ENCODE assay signal across 9 mouse cellular contexts in genomic region chr9:45118552-45118951, GRCm38 (mm10). TPM values are rescaled to one million over a fixed set of nuclear protein-coding genes. Genes with fewer than 3 reads are reported as not detected.
A peak's percentile ranks its signal among the peaks of the same experiment; 100 is the strongest.
DNase-seq lines count a peak whose midpoint lies in the region; ATAC-seq and TF ChIP-seq lines count a peak whose summit lies in the region.
"Had no signal": no experiment of that assay in that cellular context is flagged by ENCODE, and none has a peak within 500 bp of the region (broad histone marks: within the 10 kb centered on the region; RNA-seq: fewer than 3 reads in every experiment).

No protein-coding gene starts in this region.

- H3K4me1 ChIP-seq in heart, postnatal 0 days (ENCODE audit: control insufficient read depth, insufficient read depth) = 0 out of 2 replicates have a peak, but pooled peaks cover 7% of the 10 kb centered on the region
- H3K4me1 ChIP-seq in hindbrain, embryonic 10.5 days (replicated peaks) = peaks cover 31% of the 10 kb centered on the region
- peaks cover 36% of the 10 kb centered on the region for H3K4me1 ChIP-seq in midbrain, embryonic 13.5 days (replicated peaks)

- TF ChIP-seq CTCF in heart, postnatal 0 days (IDR thresholded peaks at IDR 0.05; ENCODE audit: low read depth) = no peak

- peak overlapping the region; percentile 63 for H3K4me2 ChIP-seq in heart, postnatal 0 days (ENCODE audit: low read depth, low read length)
- H3K4me2 ChIP-seq in midbrain, embryonic 13.5 days (replicated peaks) = peak overlapping the region; percentile 75

- peaks cover 7% of the 10 kb centered on the region; the same call in 1 of the 2 replicates for H3K27me3 ChIP-seq in heart, postnatal 0 days (ENCODE audit: control insufficient read depth, insufficient read depth, low read length)
- H3K27me3 ChIP-seq in hindbrain, embryonic 10.5 days (ENCODE audit: insufficient read depth, poor library complexity, severe bottlenecking) = peaks cover 34% of the 10 kb centered on the region
- H3K27me3 ChIP-seq in midbrain, embryonic 13.5 days = peaks cover 17% of the 10 kb centered on the region; the same call in 1 of the 2 replicates

- intact Hi-C loops in heart, postnatal 14 days (cut with DNase I) = no loop called here
- intact Hi-C loops in left cerebral cortex, postnatal 10 days (cut with DNase I) = no loop called here

- H3K9ac ChIP-seq in heart, postnatal 0 days (replicated peaks; ENCODE audit: low read depth, low read length) = no peak overlapping the region
- peak overlapping the region; percentile 89 for H3K9ac ChIP-seq in midbrain, embryonic 13.5 days (replicated peaks)

- no peak for TF ChIP-seq EP300 in heart, postnatal 0 days (IDR thresholded peaks at IDR 0.05; ENCODE audit: low read depth)

- no peaks in the 10 kb centered on the region for H3K9me3 ChIP-seq in heart, postnatal 0 days (replicated peaks; ENCODE audit: control insufficient read depth, low read length)
- H3K9me3 ChIP-seq in hindbrain, embryonic 10.5 days = no peaks in the 10 kb centered on the region
- H3K9me3 ChIP-seq in midbrain, embryonic 13.5 days = no peaks in the 10 kb centered on the region

- H3K27ac ChIP-seq in heart, postnatal 0 days (ENCODE audit: low read depth) = no peak overlapping the region
- H3K27ac ChIP-seq in hindbrain, embryonic 10.5 days = peak overlapping the region; percentile 90
- H3K27ac ChIP-seq in midbrain, embryonic 13.5 days = no peak overlapping the region

- WGBS in heart, postnatal 0 days = 27% methylated on average over 10 of the region's 10 CpGs
- WGBS in hindbrain, embryonic 10.5 days = 29% methylated on average over 10 of the region's 10 CpGs
- WGBS in midbrain, embryonic 13.5 days = 27% methylated on average over 10 of the region's 10 CpGs

- no peaks in the 10 kb centered on the region for H3K36me3 ChIP-seq in heart, postnatal 0 days (replicated peaks; ENCODE audit: control insufficient read depth, insufficient read depth, low read length)
- H3K36me3 ChIP-seq in hindbrain, embryonic 10.5 days = no peaks in the 10 kb centered on the region
- H3K36me3 ChIP-seq in midbrain, embryonic 13.5 days = no peaks in the 10 kb centered on the region

- peak overlapping the region; percentile 48; the same call in 1 of the 2 replicates for H3K4me3 ChIP-seq in heart, postnatal 0 days (ENCODE audit: low read depth, low read length)
- H3K4me3 ChIP-seq in hindbrain, embryonic 10.5 days = peak overlapping the region; percentile 64
- H3K4me3 ChIP-seq in midbrain, embryonic 13.5 days (replicated peaks) = peak overlapping the region; percentile 54

- no peak for ATAC-seq in heart, postnatal 0 days (ENCODE audit: insufficient read depth, low read depth)
- ATAC-seq in midbrain, embryonic 13.5 days = no peak

- DNase-seq in heart, postnatal 0 days (ENCODE audit: low spot score) = no peak
- no peak for DNase-seq in heart, postnatal 14 days
- DNase-seq in cerebellum, adult 9-10 months = peak; percentile 94
- no peak for DNase-seq in hindbrain, embryonic 10.5 days (ENCODE audit: low spot score)
- no peak for DNase-seq in B cell, adult 2 months
- no peak for DNase-seq in left cerebral cortex, postnatal 10 days (ENCODE audit: extremely low spot score in 1 of 2, low spot score in 2 of 2)
- no peak for DNase-seq in retina, embryonic 14.5 days (ENCODE audit: low spot score)
- DNase-seq: kidney, adult 2 months had no signal

RNA-seq across cellular contexts. Expression of gene Scn2b, which starts 1.0 kb away (rescaled TPM):
- 0.04 and 0.53 TPM in 2 replicates for total RNA-seq in heart, postnatal 0 days (2014; rRNA removed; ENCODE audit: low replicate concordance)
- 0.31 and 0.51 TPM in 2 replicates for polyA plus RNA-seq in heart, postnatal 0 days (2015; fragmentation: Nextera tagmentation; extraction: Ambion mirVana)
- total RNA-seq in heart, postnatal 14 days (2021) = 1 to 10 TPM; 1.2 to 1.4 TPM
- polyA plus RNA-seq in hindbrain, embryonic 10.5 days (2016; fragmentation: Nextera tagmentation; extraction: Ambion mirVana) = 3.5 and 4.3 TPM in 2 replicates
- 6.6 and 7.2 TPM in 2 replicates for polyA plus RNA-seq in midbrain, embryonic 13.5 days (2015; fragmentation: Nextera tagmentation; extraction: Ambion mirVana)
- total RNA-seq in left cerebral cortex, postnatal 10 days (2021) = 10 to 100 TPM; 89.1 to 97.5 TPM

RNA-seq across cellular contexts. Expression of gene Scn4b, which starts 19.6 kb away (rescaled TPM):
- 0.27 and 0.57 TPM in 2 replicates for total RNA-seq in heart, postnatal 0 days (2014; rRNA removed; ENCODE audit: low replicate concordance)
- polyA plus RNA-seq in heart, postnatal 0 days (2015; fragmentation: Nextera tagmentation; extraction: Ambion mirVana) = 0.10 and 0.11 TPM in 2 replicates
- 1 to 10 TPM; 1.3 to 1.7 TPM for total RNA-seq in heart, postnatal 14 days (2021)
- 0.58 and 0.62 TPM in 2 replicates for polyA plus RNA-seq in hindbrain, embryonic 10.5 days (2016; fragmentation: Nextera tagmentation; extraction: Ambion mirVana)
- 0.13 and 0.17 TPM in 2 replicates for polyA plus RNA-seq in midbrain, embryonic 13.5 days (2015; fragmentation: Nextera tagmentation; extraction: Ambion mirVana)
- total RNA-seq in left cerebral cortex, postnatal 10 days (2021) = 10 to 100 TPM in 1 of 2 experiments, 1 to 10 TPM in 1; 4.4 to 11.9 TPM

RNA-seq across cellular contexts. Expression of gene Jaml, which starts 39.6 kb away (rescaled TPM):
- total RNA-seq in heart, postnatal 0 days (2014; rRNA removed; ENCODE audit: low replicate concordance) = not detected in 2 replicates
- polyA plus RNA-seq in heart, postnatal 0 days (2015; fragmentation: Nextera tagmentation; extraction: Ambion mirVana) = 0.08 and 0.40 TPM in 2 replicates
- under 1 TPM; 0.19 to 0.59 TPM for total RNA-seq in heart, postnatal 14 days (2021)
- 0.38 and 0.60 TPM in 2 replicates for polyA plus RNA-seq in hindbrain, embryonic 10.5 days (2016; fragmentation: Nextera tagmentation; extraction: Ambion mirVana)
- 0.27 and 0.51 TPM in 2 replicates for polyA plus RNA-seq in midbrain, embryonic 13.5 days (2015; fragmentation: Nextera tagmentation; extraction: Ambion mirVana)
- total RNA-seq in left cerebral cortex, postnatal 10 days (2021) = 1 to 10 TPM in 1 of 2 experiments, under 1 TPM in 1; 0.88 to 1.1 TPM

Comparison
In these comparisons a context has a peak if more than half of its experiments do, and no peak if none do; other contexts are left out.
1. RNA of gene Scn2b, which starts 1.0 kb away (total RNA-seq): 89.1 to 97.5 TPM in left cerebral cortex, postnatal 10 days; 1.2 to 1.4 TPM in heart, postnatal 14 days and 0.04 to 0.53 TPM in heart, postnatal 0 days; every median in the first group is over 10 times any median in the second.
2. Peak in every context shown above with its lines, with median percentiles within 50 percentile points of each other: H3K4me3 ChIP-seq.